Mouse (Mus musculus) gastrocnemius, adult 18-20 months (tissue): ENCODE data around the gene Cyb561d2. TPM values are rescaled to one million over a fixed set of nuclear protein-coding genes. Genes with fewer than 3 reads are reported as not detected.

ENCODE experiments used
- DNase-seq: peaks from one replicate; pipeline ENCODE4 v3.0.0; 2021; ENCODE audit warnings: low spot score
- total RNA-seq, 2 experiments: library from RNA; stranded (reverse); gene quantifications; 2 replicates each; pipeline ENCODE4 v1.2.3; 2021

Gene Cyb561d2
- total RNA-seq, 2 experiments from 2014 or later: 3.0 to 4.1 TPM

GRCm38 (mm10) chr9:107526198-107527026, 15.6 kb downstream of the Cyb561d2 start:
- DNase-seq: peak; percentile 74

GRCm38 (mm10) chr9:107522400-107522711, 19.6 kb downstream of the Cyb561d2 start:
- no peak for DNase-seq

GRCm38 (mm10) chr9:107521711-107522399, 20.1 kb downstream of the Cyb561d2 start:
- no peak for DNase-seq

- no peak for DNase-seq
Measured at GRCm38 (mm10) chr9:107521190-107521589, 20.8 kb downstream of the Cyb561d2 start.

GRCm38 (mm10) chr9:107520331-107520730, 21.7 kb downstream of the Cyb561d2 start:
- no peak for DNase-seq

- peak; percentile 80 for DNase-seq
Measured at GRCm38 (mm10) chr9:107514303-107514955, 27.6 kb downstream of the Cyb561d2 start.

- DNase-seq: no peak
Measured at GRCm38 (mm10) chr9:107512326-107512725, 29.7 kb downstream of the Cyb561d2 start.

DNA sequence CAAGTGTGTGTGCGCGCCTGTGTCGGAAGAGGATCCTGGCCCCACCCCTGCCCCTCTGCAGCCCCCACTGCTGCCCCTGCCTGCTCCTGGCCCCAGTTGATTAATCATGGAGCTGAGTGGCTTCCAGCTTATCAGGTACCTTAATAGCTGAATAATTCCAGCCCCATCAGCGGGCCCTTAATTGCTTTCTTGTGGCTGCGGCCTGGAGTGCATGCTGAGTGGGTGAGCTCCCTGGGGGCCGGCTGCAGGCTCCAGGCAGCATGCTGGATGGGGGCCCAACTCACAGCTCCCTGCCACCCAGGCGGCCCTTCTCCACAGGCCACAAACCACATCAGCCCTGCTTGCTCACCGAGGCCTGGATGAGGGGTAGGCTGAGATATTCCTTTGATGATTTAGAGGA, 30.6 kb downstream of the Cyb561d2 start:
- no peak for DNase-seq

GRCm38 (mm10) chr9:107510384-107511100, 31.5 kb downstream of the Cyb561d2 start:
- DNase-seq: no peak

DNA sequence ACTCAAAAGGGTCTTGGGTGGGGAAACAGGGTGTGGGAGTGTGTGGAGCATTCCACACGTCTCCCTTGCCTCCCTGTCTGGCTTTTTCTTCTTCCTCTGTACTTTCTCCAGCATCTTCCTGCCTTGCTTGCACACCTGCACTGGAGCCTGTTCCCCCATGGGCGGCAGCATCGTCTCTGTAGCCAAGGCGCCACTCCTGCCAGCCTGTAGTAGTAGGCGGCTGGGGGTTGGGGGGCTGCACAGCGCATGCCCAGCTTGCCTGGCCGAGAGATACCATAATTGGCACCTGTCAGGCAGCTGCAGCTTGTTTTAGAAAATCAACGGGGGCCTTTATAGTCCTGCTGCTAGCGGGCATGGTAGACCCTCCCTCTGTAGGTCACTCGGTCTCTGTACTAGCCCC, 33.7 kb downstream of the Cyb561d2 start:
- no peak for DNase-seq

DNA sequence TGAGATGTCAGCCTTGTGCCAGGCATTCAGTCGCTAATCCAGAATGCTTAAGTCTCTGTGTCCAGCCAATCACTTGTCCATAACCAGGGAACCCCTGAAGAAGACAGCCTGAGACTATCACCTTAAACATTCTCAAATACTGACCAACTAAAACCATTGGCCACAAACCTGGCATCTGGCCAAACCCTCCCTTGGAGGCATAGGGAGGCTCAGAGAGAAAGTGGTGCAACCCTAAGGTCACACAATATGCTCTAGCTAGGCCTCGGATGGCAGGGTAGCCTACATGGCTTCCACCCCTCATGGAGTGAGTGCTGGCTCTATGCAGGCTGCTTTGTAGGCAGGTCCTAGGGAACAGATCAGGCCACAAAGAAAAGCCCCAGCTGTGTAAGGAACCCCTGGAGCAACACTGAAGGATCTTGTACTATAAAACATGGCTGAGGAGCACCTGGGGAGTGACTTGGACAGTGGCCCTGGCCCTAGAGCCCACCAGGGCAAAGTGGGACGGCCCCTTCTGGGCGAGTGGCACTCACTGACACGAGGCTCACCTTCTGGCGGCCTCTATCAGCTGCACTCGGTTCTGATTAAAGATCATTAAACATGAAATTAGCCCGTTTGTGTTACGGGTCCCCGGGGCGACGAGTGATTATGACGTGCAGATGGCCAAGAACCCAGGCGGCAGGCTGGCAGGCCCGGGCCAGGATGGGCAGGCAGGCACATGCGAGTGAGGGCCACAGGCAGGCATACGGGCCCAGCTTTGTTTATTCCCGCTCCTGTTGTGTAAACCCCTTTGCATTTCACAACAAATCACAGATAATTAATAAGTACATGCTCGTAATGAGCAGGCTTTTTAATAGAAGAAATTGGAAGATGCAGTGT, 37.1 kb downstream of the Cyb561d2 start:
- DNase-seq: no peak

- DNase-seq: no peak
Measured at GRCm38 (mm10) chr9:107502131-107502846, 39.7 kb downstream of the Cyb561d2 start.

DNA sequence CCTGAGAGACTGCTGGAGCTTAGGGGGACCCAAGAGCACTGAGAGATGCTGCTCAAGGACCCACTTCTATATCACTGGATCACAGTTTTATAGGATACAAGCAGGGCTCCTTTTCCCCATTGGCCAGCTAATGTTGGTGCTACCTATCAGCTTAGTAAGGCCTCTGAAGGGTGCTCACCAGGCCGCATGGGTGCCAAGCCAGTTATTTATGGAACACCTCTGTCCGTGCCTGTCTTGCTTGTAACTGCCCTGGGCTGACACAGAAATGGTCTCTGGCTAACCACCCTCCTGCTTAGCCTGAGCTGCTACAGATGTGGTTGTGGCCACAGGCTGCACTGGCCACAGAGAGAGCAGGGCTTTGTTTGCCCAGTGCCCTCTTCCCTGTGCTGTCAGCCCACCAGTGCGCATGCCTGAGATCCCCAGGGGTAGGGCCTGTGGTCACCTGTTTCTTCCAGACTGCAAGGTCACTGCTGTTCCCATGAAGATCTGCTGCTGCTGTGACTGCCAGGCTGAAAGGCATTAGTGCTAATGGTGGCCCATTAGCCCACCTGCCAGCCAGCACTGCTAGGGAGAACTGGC, 41.2 kb downstream of the Cyb561d2 start:
- peak; percentile 25 for DNase-seq

DNA sequence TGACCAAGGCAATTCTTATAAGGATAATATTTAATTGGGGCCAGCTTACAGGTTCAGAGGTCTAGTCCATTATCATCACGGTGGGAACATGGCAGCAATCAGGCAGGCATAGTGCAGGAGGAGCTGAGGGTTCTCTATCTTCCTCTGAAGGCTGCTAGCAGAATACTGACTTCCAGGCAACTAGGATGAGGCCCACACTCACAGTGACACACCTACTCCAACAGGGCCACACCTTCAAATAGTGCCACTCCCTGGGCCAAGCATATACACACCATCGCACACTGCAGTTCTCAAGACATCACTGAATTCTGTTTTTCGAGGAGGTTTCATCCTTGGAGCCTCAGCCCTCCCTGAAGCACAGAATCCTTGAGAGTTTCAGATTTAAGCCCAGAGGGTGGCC, 45.6 kb downstream of the Cyb561d2 start:
- DNase-seq: no peak

GRCm38 (mm10) chr9:107494238-107494637, 47.8 kb downstream of the Cyb561d2 start:
- no peak for DNase-seq

- no peak for DNase-seq
Measured at GRCm38 (mm10) chr9:107493511-107493910, 48.5 kb downstream of the Cyb561d2 start.

GRCm38 (mm10) chr9:107490625-107491024, 51.4 kb downstream of the Cyb561d2 start:
- no peak for DNase-seq

- no peak for DNase-seq
Measured at GRCm38 (mm10) chr9:107490146-107490545, 51.8 kb downstream of the Cyb561d2 start.
